Mouse (Mus musculus): ENCODE data around the gene Apba2.

The Apba2 gene

GRCm38 (mm10) chr7:64659328-64659727 is 157.8 kb downstream of the Apba2 start:
- DNase-seq (ENCODE audit: low spot score), result no peak

- DNase-seq (ENCODE audit: low spot score), result no peak
These were observed 161.0 kb downstream of the Apba2 start for GRCm38 (mm10) chr7:64662506-64662905.

GRCm38 (mm10) chr7:64663600-64663999 is 162.1 kb downstream of the Apba2 start:
- no peak for DNase-seq (ENCODE audit: low spot score)

- DNase-seq (ENCODE audit: low spot score), result no peak
These were observed 163.6 kb downstream of the Apba2 start for GRCm38 (mm10) chr7:64665120-64665519.

- DNase-seq (ENCODE audit: low spot score), result no peak
These were observed 164.3 kb downstream of the Apba2 start for GRCm38 (mm10) chr7:64665716-64666298.

GRCm38 (mm10) chr7:64667959-64668358 is 166.5 kb downstream of the Apba2 start:
- DNase-seq (ENCODE audit: low spot score), result no peak

- no peak for DNase-seq (ENCODE audit: low spot score)
These were observed 178.4 kb downstream of the Apba2 start for GRCm38 (mm10) chr7:64679771-64680479.

- DNase-seq (ENCODE audit: low spot score), result no peak
These were observed 183.4 kb downstream of the Apba2 start for GRCm38 (mm10) chr7:64684893-64685292.

GRCm38 (mm10) chr7:64688115-64688817 is 186.8 kb downstream of the Apba2 start:
- no peak for DNase-seq (ENCODE audit: low spot score)

- DNase-seq (ENCODE audit: low spot score), result no peak
These were observed 190.3 kb downstream of the Apba2 start for GRCm38 (mm10) chr7:64691831-64692230.

GRCm38 (mm10) chr7:64694937-64695336 is 193.4 kb downstream of the Apba2 start:
- DNase-seq (ENCODE audit: low spot score), result no peak

- DNase-seq (ENCODE audit: low spot score), result no peak
These were observed 195.2 kb downstream of the Apba2 start for GRCm38 (mm10) chr7:64696521-64697281.

- DNase-seq (ENCODE audit: low spot score), result no peak
These were observed 196.4 kb downstream of the Apba2 start for GRCm38 (mm10) chr7:64697791-64698337.

GRCm38 (mm10) chr7:64704060-64704595 is 202.6 kb downstream of the Apba2 start:
- DNase-seq (ENCODE audit: low spot score), result no peak

GRCm38 (mm10) chr7:64708176-64708575 is 206.7 kb downstream of the Apba2 start:
- no peak for DNase-seq (ENCODE audit: low spot score)

- DNase-seq (ENCODE audit: low spot score), result no peak
These were observed 208.2 kb downstream of the Apba2 start for GRCm38 (mm10) chr7:64709520-64710262.

GRCm38 (mm10) chr7:64716286-64716685 is 214.8 kb downstream of the Apba2 start:
- DNase-seq (ENCODE audit: low spot score), result no peak

- no peak for DNase-seq (ENCODE audit: low spot score)
These were observed 221.8 kb downstream of the Apba2 start for GRCm38 (mm10) chr7:64723313-64723712.

GRCm38 (mm10) chr7:64724409-64724808 is 222.9 kb downstream of the Apba2 start:
- no peak for DNase-seq (ENCODE audit: low spot score)

GRCm38 (mm10) chr7:64725967-64726695 is 224.6 kb downstream of the Apba2 start:
- DNase-seq (ENCODE audit: low spot score), result no peak
